Mouse (Mus musculus) CH12.LX (cell line): ENCODE results near the gene Dph6.

Experiments
- IRF4 ChIP-seq: IDR thresholded peaks from 2 replicates; pipeline ENCODE4 v1.6.1; 2014; ENCODE audit warnings: low read depth, mild to moderate bottlenecking, inconsistent platforms, low read length, improper control_type of control experiment
- MAX ChIP-seq: IDR thresholded peaks from 2 replicates; pipeline ENCODE4 v1.6.1; 2011; ENCODE audit warnings: low read length, improper control_type of control experiment

GRCm38 (mm10) chr2:114491907-114492306 is 162.9 kb downstream of the Dph6 start:
- TF ChIP-seq MAX (no peak), IRF4 (no peak)
